Mouse (Mus musculus) c-Kit-positive CD71-negative TER-119-negative erythroid progenitor cells, embryonic 14.5 days (primary cell): ENCODE measurements at regions not wholly inside any gene's neighbourhood (a gene's known extent, or its start where the extent isn't known, plus 50 kb on each side); places are given as distances from the start of the nearest gene placed in this dataset.
A peak's percentile ranks its signal among the peaks of the same experiment; 100 is the strongest.

Experiments
- DNase-seq: peaks from one replicate; pipeline ENCODE4 v3.0.0-alpha.2; 2013; ENCODE audit warnings: low read depth

- no peak for DNase-seq
These were observed 891.2 kb upstream of the Lrrc6 start for GRCm38 (mm10) chr15:67391918-67392317.

DNA sequence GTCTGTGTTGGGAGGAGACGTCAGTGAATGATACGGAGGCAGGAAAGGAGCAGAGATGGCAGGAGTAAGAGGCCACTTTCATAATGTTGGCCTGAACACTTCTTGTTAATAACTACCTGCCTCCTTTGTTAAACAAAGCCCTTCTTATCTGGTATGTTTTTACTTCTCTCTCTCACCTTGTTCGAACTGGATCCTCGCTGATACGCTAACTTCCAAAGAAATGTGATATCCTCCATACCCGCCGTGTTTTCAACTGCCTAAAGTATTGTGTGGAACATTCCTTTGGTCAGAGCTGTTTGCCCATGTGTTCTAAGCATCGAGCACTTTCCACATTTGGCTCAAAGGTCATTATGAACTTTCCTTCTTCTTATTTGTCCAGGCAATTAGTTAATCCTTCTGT is 887.8 kb upstream of the Lrrc6 start:
- no peak for DNase-seq

DNA sequence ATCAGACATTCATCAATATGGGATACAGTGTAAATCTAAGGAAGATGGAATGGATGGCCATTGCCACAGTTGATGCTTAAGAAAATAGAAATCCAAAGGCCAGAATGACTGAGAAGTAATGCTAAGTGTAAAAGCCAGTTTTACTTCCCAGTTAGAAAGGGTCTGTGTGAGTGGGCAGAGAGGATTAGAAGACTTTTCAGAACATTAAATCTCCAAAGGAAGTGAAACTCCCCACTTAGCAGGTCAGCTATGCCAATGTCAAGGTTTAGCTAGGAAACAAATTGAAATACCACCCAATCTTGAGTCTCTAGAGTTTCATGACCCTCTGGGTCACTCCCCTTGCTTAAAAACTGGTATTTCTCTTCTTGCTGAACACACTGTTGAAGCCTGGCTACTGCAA is 886.2 kb upstream of the Lrrc6 start:
- no peak for DNase-seq

DNA sequence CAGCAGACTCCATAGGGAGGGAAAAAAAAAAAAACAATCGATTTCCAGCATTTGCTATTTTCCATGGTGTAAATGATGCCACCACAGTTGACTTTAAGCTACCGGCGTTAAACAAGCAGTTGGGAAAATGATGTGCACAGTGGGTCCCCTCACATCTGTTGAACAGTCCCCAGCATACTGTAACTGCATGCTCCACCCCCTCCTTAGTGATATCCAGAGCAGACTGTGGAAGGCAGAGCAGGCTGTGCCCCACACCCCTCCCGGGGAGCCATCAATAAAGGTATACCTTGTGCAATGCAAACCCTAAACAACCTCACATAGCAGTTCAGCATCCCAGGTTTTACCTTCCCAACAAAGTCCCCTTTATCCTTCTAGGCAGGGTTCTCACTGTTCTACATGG is 872.9 kb upstream of the Lrrc6 start:
- DNase-seq, result no peak

GRCm38 (mm10) chr15:67373030-67373429 is 872.3 kb upstream of the Lrrc6 start:
- no peak for DNase-seq

GRCm38 (mm10) chr15:67364099-67364756 is 863.5 kb upstream of the Lrrc6 start:
- DNase-seq, result no peak

- DNase-seq, result no peak
These were observed 860.4 kb upstream of the Lrrc6 start for GRCm38 (mm10) chr15:67361012-67361571.

DNA sequence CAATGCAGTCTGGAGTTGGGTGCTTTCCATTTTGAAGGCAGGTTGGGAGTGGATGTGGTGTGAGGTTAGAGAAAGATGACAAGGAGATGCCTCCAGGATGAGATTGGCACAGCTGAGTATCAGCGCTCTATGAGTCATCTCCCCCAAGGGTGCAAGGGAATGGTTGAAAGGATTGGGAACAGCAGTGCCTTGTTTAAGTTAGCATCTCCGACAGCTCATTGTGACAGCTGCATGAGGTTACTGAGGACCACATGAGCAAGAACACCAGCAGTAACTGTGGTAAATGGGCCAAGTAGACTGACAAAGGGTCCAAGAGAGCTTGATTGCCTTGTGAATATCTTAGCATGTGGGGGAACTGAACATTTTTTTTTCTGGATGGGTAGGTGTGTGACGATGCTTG is 857.2 kb upstream of the Lrrc6 start:
- DNase-seq, result no peak

DNA sequence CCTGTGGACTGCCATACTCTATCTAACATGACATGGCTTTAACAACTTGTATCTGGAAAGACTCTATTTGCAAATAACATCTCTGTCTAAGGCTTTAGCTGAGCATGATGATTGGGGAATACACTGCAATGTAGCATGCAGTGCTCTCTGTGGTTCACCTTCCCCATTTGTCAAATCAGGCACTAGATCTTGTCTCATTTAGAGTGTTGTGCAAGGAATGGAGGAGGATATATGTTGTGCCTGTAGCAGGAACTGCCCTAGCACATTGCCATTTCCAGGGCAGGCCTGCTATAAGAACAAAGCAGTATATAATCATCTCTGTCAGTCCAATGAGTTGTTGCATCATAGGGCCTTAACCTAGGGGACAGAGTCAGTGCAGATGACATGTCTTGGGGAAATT is 854.6 kb upstream of the Lrrc6 start:
- no peak for DNase-seq

DNA sequence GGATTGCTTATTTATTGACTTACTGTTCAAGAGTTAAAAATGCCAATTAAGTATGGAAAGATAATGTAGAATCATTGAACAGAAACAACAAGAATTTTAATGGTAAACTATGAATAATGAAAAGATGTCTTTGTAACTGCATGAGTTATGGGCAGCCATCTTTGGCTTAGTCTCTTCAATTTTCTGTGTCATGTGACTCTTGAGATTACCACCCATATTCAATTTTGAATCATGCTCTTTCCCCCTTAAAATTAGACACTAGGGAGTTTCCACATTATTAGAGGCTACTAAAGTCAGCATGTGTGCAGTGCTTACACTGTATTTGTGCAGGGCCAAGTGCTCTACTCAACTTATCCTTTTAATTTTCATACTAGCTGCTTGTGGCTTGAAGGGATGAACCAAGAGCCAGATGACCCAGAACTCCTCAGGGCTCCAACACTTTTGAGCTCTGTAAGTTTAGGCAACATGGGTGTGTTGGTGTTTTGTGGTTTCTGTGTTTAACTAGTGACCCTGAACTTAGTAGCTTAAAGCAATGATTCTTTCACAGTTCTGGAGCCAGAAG is 854.0 kb upstream of the Lrrc6 start:
- no peak for DNase-seq

DNA sequence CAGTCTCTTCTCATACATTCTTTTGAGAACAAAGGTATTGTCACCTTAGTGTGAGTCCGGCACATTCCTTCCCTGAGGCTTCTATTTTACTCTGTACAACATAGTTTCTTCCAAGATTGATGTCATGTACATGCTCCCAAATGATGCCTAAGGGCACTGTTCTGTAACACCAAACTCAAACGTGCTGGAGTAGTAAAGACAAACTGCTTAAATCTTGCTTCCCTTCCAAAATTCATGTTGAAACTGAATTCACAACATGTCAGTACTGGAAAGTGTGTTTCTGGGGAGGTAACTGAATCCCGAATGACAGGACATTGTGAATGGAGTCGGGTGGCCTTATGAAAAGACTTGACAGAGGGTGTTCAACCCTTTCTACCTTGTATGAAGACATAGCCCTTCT is 848.8 kb upstream of the Lrrc6 start:
- no peak for DNase-seq

DNA sequence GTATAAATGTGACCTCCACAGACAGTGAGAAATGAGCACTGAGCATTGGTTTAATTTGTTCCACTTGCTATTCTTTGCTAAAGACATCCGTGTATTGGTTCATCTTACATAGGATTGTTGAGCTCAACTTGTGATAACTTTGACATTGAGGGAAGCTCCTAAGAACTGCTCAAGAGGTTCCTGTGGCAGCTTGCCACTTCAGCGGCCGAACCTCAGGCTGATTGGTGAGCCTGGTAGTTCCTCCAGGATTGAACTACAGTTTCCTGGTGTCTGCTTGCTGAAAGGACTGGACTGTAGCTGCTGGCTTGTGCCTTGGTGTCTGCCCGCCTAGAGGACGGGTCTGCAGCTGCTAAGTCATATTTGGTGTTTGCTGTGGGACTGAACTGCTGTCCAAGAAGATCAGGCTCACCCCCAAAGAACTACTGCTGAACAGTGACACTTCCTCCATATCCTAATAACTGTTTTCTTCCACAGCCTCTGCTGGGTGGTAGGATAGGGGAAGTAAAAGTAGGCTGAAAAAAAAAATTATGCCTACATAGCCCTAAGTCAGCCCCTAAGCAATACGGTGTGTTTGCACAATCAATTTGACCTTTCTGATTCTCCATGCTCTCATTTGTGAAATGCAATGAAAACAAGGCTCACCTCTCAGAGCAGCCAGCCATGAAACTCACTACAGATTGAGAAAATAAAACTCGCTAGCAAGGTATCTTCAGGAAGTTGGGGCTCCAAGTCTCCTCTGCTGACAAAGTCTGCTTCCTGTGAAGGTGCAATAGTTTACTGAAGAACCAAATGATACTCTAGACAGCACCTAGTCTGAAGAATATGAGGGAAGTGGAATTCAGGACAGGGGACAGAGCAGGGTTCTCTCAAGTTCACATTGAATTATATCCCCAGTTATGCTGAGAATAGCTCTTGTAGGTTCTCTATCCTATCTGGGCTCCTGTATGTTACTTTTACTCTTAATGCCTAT is 844.8 kb upstream of the Lrrc6 start:
- DNase-seq, result peak; percentile 16

DNA sequence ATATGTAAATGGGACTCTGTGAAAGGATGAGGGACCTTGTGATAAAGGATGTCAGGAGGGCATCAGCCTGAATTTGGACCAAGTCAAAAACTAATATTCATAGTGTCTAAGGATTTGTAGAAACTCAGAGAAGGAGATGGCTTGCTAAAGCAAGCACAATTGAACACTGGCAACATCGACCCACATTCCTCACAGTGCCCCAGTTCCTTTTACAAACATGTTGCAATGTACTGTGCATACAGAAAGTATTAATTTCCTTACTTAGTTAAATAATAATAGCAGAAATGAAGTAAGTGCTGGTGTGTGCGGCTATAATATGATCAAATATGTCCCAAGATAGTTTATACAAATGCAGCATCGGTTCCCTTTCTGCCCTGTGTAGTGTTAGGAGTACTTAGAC is 841.3 kb upstream of the Lrrc6 start:
- no peak for DNase-seq

- DNase-seq, result no peak
These were observed 836.3 kb upstream of the Lrrc6 start for GRCm38 (mm10) chr15:67337040-67337395.

GRCm38 (mm10) chr15:67336294-67337039 is 835.8 kb upstream of the Lrrc6 start:
- no peak for DNase-seq

GRCm38 (mm10) chr15:67332521-67332920 is 831.8 kb upstream of the Lrrc6 start:
- no peak for DNase-seq

- DNase-seq, result no peak
These were observed 819.6 kb upstream of the Lrrc6 start for GRCm38 (mm10) chr15:67320292-67320691.

DNA sequence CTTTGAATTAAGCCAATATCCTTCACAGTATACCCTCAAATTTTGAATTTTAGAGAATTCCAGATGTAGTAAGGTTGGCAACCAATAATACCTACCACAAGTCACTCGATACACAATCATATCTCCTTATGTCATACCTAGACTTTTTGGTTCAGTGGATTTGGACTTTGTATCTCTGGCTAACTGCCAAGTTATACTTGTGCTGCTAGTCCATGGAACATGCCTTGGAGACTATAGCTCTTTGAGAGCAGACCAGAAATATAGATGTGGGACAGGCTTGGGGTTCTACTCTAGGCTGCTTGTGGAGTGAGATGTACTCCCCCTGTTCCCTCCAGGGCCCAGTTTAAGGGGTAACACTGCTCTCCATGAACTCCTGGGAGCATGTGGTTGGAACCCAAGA is 814.5 kb upstream of the Lrrc6 start:
- DNase-seq, result no peak

GRCm38 (mm10) chr15:67313648-67314047 is 812.9 kb upstream of the Lrrc6 start:
- no peak for DNase-seq

- no peak for DNase-seq
These were observed 805.0 kb upstream of the Lrrc6 start for GRCm38 (mm10) chr15:67305681-67306080.

- no peak for DNase-seq
These were observed 803.1 kb upstream of the Lrrc6 start for GRCm38 (mm10) chr15:67303804-67304203.

- no peak for DNase-seq
These were observed 801.2 kb upstream of the Lrrc6 start for GRCm38 (mm10) chr15:67301871-67302363.
